Mouse (Mus musculus) megakaryocyte, embryonic 14.5 days (primary cell): ENCODE data around the gene Upp2.

ENCODE experiments used
- FLI1 ChIP-seq: IDR thresholded peaks from 2 replicates; pipeline ENCODE4 v1.6.1; 2012; ENCODE audit warnings: low read length, inconsistent platforms, mixed read lengths
- GATA1 ChIP-seq: IDR thresholded peaks from 3 replicates; pipeline ENCODE4 v1.6.1; 2012; ENCODE audit warnings: mixed read lengths, low read length, inconsistent platforms, borderline replicate concordance

DNA sequence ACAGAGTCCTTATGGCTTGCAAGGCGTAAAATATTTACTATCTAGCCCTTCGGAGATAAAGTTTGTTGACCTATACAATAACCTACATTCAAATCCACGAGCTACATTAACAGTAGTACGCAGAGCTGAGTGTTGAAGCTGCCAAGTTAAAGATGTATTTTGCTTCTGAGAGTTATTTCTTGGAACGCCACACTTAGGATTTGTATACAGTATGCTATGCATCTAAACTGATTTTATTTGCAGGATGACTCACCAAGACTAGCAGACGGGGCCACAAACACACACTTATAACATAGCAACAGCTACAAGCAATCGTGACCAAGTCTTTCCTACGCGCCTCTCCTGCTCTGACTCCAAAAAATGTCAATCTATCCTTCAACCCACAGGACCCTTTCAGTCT, 46.4 kb upstream of the Upp2 start:
- TF ChIP-seq FLI1 = no peak
- no peak for TF ChIP-seq GATA1
